Mouse (Mus musculus) megakaryocyte-erythroid progenitor cell, adult 5-6 weeks (primary cell): ENCODE measurements around the gene Pla2g7. TPM values are rescaled to one million over a fixed set of nuclear protein-coding genes. Genes with fewer than 3 reads are reported as not detected.
"Not testable (repeated sequence)": the region's sequence is repeated elsewhere in the genome, so short reads cannot be mapped to it uniquely, and the experiment has no call there.

Experiments used
- ATAC-seq: replicated peaks from 2 replicates; pipeline ENCODE4 v1.8.0; 2016; ENCODE audit warnings: mild to moderate bottlenecking, inconsistent platforms; ENCODE audit not compliant: severe bottlenecking, poor library complexity, low FRiP score, low TSS enrichment
- total RNA-seq, 2 experiments: library from RNA; stranded (forward) in 1 of 2; stranded (reverse) in 1 of 2; fragments of 200-1000, 215-1000 nt in 1 of 2; fragments of >200 nt in 1 of 2; fragmentation: Nextera tagmentation in 1 of 2; gene quantifications; 2 replicates each; pipeline ENCODE4 v1.2.3; 2014 to 2017

The Pla2g7 gene
- total RNA-seq (2014; fragmentation: Nextera tagmentation), result not detected in 2 replicates
- not detected in 2 replicates for total RNA-seq (2017)

DNA sequence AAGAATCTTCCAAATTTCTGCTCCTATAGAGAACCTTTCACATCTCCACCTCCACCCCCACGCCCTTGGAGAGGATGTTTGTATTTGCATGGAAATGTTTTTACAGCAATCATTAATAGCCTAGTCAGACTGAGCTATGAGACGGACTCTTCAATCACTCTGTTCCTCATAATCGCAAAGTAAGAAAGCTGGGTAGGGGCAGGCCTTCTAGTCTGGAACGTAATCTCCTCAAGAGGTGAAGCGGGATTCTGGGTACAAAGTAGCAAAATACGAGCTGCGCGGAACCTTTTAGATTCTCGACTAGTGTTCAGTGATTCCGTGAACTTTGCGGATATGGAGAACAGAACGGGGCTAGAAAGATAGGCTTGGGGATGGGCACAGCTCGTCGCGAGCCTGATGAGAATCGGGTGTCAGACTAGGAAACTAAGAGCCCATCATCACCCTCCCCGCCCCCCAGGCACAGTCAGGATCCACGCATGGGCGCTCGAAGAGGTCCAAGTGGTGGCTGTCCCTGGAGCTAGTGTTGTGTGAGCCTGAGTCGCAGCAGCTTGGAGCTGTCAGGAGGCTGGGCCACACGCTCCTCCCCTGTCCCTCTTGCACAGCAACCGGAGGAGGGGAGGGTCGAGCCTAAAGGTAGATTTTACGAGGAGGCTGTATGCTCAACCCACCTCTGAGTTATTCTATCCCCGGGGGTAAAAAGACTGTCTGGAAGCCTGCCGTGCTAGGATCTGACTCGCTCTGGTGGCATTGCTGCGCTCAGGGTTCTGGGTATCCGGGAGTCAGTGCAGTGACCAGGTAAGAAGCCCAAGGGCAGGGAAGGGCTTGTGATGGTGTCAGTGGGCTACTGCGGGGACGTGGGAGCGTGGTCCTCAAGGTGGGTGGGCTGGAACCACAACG is at the start of gene Pla2g7:
Gene Pla2g7, plus strand, starts transcription at position 107 of the 897 bp plus-strand sequence.
- peak; percentile 37; the same call in 1 of the 2 replicates for ATAC-seq

DNA sequence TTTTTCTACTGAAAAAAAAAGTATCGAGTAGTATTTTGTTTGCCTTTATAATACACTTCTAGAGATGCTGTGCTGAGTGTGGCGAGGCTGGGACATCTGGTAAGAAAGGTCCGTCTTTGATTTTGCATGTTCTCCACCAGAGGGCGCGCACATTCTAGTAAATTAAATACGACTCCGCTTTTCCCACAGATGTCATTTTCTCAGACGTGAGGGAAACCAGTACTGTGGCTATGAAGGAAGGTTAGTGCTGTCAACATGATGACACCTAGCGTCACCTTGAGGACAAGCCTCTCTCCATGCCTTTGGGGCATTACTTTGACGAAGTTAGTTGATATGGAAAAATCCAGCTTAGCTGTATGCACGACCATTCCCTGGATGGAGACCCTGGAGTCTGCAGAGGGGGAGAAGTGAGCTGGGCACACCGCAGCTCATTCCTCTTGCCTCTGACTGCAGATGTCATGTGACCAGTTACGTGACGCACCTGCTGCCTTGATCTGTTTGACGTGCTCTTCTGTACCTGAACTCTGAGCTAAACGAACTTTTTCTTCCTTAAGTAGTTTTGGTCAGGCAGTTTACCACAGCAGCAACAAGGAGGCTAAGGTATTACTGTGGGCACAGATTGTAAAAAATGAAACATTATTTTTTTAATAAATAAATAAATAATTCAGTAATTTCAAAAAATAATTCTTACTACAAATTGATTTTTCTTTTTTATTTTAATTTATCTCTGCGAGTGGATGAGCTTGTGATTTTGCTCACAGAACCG is 49.1 kb upstream of the Pla2g7 start:
- peak; percentile 79 for ATAC-seq

DNA sequence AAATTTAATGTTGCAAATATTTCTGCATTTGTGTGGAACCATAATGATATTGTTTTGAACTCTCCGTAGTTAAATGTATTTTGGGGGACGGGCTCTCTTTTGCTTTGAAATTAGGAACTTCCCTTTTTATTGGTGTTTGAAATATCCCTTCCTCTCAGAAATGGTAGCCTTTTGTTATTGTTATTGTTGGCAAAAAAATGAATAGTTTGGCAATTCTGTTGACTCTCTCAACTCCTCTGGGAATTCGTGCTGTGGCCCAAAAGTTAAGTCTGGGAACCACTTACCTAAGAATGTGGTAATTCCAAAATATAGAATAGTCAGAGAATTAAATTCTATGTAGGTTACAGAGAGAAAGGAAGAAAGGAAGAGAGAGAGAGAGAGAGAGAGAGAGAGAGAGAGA is 47.7 kb upstream of the Pla2g7 start:
- no peak for ATAC-seq

DNA sequence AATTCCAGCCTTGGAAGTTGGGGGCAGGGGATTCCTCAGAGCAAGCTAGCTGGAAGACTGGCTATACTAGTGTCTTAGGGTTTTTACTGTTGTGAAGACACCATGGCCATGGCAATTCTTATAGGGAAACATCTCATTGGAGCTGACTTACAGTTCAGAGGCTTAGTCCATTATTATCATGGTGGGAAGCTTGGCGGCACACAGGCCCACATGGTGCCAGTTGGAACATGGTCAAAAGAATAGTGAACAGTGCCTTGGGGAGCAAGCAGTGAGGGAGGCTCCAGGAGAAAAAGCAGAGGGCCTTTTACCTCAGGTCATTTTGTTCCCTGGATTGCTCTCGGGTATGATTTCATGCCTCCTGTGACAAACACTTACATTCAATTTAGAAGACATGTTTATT is 37.4 kb upstream of the Pla2g7 start:
- ATAC-seq, result no peak

DNA sequence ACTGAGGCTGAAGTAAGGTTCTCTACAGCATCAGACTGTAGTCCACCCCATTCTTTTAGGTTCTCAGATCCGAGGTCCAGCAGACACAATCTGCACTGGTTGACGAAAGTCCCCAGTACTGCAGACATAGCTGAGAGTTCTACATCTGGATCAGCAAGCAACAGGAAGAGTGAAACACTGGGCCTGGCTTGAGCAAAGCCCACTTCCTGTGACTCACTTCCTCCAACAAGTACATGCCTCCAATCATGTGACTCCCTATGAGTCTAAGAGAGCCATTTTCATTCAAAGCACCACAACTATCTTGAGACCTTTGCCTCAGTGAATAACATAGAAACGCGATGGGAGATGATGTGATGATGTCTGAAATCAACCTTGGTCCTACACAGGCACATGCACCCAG is 36.7 kb upstream of the Pla2g7 start:
- ATAC-seq, result no peak

DNA sequence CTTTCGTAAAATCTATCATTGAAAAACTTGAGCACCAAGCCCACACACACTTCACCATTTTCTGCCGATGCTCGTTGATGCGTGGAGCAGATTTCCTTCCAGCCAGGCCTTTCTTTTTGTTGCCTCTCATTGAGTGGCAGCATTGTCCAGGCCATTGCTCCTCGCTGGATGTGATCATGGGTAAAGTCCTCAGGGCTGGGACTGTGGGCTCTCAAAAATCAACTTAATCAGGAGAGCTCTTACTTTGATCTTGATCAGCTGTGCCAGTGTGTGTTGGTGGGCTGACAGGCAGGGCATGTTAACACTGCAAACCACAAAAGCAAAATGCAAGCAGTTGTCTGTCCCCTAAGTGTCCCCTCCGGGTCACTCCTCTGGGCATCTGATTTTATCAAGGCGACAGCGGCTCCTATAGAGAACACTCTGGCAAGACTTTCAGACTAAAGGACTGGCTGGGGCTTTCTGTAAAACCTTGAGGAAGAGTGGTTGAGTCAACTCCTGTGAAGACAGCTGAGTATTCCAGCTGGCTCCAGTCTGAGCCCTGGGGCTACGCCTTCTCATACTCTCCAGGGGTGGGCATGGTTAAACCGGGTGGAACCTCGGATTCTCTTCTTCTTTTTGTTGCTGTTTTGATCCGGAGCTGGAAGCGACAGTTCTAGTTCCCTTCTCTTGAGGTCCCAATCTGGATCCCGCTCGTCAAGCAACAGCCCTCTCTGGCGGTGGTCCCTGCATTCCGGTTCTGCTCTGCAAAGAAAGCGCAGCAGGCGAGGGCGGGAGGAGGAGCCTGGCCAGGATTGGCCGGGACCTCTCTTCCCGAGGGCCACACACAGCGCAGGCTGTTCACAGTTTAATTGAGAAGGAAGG is 33.3 kb upstream of the Pla2g7 start:
- 0 out of 2 replicates have a peak, but pooled peaks have one; percentile 22 for ATAC-seq

DNA sequence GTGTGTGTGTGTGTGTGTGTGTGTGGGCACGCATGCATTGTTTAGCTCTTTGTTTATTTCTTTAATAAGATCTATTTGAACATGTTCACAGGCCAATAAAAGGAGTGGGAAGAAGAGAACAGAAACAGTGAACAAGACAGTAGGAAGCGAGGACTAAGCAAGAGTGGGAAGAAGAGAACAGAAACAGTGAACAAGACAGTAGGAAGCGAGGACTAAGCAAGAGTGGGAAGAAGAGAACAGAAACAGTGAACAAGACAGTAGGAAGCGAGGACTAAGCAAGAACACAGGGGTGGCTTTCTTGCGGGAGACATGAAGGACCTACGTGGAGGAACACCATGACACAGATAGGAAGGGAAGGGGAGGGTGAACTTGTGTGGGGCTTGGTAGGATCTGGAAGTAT is 31.1 kb upstream of the Pla2g7 start:
- not testable (repeated sequence) for ATAC-seq

DNA sequence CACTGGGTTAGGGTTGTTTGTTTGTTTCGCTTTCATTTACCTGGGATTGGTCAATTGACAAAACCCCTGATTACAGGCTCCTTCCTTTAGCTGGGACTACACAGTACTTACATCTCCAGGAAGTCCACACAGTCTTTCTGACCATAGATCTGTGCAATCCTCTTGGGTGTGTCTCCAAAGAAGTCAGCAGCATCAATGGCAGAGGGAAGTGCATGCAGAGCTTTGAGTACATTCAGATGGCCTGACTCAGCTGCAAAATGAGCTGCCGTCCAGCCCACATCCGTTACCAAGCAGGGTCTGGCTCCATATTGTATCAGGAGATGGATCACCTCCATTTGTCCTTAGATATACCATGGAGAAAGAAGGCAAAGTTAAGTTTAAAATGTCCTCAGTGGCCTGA is 29.1 kb upstream of the Pla2g7 start:
- ATAC-seq, result no peak

DNA sequence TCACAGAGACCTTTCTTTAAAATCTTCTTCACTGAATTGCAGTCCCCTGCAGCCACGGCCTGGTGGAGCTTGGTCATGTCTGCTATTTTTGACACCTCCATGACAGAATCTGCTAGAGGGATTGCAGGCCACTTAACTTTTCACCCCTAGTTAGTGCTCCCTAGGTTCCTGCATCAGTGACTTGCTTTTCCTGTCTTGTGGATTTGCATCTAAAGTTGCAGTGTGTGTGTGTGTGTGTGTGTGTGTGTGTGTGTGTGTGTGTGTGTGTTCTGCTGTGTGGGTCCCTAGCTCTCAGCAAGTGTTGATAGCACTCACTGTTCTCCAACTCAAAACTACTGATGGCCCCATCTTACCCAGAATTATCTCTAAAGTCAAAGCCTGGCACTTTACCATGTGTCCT is 24.4 kb upstream of the Pla2g7 start, which contains the start of gene Ankrd66:
Gene Ankrd66, minus strand, starts transcription at position 101 of the 400 bp plus-strand sequence.
- ATAC-seq, result no peak

DNA sequence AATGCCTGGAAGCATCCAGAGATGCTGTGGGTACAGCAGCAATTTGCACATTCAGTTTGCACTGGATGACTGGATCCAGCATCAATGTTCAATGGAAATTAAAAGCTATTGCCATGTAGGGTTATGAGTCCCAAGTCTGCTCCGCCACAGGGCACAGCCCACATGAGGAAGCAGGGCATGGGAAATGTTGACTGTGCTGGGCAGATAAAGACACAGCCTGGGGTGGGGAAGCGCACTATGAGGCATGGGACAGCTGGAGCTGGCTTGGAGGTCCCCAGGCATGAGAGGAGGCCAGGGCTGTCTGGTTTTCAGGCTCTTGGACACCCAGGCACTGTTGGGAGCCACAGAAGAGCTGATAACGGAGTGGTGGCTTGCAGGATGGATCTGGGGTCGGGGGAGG is 23.9 kb upstream of the Pla2g7 start:
- no peak for ATAC-seq

DNA sequence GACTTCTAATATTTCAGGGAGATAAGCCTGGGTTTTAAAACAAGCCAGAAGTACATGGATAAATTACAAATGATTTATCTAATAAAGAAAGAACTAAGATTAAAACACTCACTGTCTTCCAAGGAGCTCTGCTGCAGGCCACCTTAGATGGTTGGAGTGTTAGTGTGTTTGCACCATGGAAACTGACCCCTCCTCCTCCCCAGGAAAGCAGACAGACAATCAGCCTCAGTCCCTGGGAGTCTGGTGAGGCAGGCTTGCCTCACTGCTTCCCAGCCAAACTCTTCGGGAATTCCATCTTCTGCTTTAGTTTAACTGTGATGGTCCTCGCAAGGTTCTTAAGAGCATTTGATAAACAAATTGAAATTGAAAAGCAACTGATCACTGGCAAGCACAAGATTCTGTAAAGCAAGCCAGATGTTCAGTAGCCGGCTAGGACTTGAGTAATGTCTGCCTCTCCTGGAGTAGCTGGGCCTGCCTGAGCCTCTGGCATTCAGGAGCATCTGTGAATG is 16.7 kb upstream of the Pla2g7 start:
- no peak for ATAC-seq

DNA sequence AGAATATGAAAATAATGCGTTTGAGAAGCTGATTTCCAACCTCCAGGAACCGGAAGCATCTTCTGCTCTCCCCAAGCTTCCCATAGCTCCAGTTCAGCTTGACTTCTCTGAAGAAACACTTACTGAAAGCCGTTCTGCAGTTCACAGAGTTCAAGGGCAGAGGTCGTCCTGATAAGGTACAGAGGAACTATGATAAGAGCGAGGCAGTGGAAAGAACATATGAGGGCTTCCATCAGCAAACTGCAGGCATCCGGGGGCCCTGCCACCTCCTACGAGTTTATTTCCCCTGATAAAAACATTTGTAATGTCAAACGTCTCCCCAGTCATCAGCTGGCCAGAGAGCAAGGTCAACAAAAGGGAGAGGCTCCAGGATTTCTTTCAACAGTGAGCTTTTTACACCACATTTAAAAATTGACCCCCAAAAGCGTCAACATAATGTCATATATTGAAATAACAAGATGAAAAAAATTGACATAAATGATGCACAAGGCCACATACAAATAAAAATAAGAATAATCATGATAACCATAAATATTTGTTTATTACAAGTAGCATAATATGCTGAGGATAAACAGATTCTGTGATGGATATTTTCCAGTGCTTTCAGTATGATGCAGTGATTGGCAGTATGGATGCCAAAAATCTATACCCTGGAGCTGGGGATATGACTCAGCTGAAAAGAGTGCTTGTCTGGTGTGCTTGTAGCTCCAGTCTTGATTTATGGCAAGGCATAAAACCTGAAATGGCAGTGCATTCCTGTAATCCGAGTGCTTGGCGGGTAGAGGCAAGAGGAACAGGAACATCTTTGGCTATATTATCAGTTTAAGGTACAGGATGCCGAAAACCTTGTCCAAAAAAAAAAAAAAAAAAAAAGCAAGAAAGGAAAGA is 13.1 kb upstream of the Pla2g7 start:
- no peak for ATAC-seq

DNA sequence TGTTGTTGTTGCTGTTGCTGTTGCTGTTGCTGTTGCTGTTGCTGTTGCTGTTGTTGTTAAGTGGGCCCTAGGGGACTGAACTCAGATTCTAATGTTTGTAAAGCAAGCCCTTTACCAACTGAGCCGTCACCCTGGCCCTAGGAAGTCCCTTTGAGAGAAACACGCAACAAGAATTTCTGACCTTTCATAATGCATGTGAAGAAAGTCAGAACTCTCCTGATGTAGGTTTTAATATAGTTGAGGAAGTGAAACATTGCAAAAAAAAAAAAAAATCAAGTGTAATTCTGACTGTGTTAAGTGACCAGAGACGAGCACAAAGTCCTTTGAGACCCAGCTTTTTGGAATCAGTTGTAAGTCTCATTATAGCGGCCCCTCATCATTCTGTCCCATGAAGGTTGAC is 10.8 kb upstream of the Pla2g7 start:
- ATAC-seq, result no peak

DNA sequence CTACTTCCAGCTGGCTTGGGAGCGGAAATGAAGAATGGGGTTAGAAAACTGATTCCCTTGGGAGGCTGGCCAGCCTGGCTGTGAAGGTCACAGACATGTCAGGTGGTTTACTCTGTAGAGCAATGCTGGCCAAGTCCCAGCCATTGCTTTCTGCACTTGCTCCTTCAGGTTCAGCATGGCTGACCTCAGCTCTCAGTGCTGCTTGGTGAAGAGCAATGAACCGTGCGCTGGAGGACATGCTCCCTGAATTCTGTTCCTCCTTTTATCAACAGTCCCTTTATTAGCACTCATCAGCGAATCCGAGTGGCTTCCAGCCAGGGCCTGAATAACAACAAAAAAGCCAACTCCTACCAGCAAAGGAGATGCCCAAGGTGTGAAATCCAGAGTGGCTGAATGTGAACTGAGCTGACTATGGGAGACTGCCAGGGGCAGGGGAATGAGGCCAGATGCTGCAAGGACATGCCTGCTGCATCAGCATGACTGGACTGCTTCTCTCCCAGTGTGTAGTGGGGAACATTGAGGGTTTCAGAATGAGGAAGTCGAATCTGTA is 10.3 kb upstream of the Pla2g7 start:
- no peak for ATAC-seq

DNA sequence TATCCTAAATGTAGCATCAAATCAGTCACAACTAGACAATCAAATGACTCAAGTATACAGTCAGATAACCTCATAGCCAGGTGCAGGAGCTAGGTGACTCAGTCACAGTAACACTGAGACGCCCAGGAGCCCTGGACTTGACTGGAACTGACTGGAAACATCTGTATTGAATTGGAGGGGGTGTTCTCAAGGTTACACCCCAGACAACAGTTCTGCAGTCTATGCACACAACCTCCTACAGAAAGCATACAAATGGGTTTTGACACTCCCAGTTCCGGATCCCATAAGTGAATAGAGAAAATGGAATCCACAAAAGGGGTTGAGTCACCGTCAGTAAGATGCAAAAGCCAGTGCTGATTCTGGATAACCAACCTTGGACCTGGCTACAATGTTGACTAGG is 9.2 kb upstream of the Pla2g7 start:
- no peak for ATAC-seq

DNA sequence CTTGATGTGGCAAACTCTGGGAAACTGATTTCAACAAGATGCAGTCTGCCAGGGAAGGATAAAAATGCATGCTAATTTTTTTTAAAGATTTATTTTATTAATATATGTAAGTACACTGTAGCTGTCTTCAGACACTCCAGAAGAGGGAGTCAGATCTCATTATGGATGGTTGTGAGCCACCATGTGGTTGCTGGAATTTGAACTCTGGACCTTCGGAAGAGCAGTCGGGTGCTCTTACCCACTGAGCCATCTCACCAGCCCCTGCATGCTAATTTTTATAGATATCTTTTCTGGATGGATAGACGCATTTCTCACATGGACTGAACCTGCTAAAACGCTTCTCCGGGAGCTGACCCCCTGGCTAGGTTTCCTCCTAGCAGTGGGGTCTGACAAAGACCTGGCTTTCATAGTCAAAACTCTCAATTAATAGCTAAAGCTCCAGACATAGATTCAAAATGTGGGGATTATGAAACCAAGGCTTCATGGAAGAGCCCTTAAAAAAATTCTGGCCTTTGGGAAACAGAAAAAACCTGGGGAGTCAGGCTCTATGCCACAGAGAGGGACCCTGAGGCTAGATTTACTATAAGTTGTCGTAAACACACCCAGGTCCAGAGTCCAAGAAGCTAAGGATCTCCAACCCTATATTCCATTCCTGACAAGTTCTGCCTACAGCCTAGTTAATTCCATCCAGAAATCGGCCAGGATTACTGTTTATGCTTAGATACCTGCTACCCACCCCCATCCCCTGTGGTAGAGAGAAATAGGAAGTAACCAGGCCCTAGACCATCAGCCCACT is 4.5 kb upstream of the Pla2g7 start:
- no peak for ATAC-seq

DNA sequence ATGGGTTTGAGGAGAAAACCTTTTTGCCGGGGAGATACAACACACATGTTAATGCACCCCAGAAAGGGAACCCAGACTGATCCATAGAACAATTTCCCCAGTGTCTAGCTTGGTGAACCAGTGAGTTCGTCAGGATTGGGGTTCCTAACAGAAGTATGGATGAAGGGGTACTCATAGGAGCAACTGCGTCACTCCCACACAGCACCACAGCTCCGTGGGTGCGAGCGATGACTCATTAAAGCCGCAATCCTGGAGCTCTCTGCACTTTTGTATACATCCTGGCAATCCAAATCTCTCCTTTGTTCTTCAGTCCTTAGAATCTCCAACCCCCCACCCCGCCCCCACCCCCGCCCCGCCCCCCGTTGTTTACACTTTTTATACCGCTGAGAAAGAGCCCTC is 306 bp upstream of the Pla2g7 start:
- no peak for ATAC-seq
